Mouse (Mus musculus) macrophage (primary cell): ENCODE results near the gene Iffo1. TPM values are rescaled to one million over a fixed set of nuclear protein-coding genes. Genes with fewer than 3 reads are reported as not detected.

Source experiments
- H3K27ac ChIP-seq: fragments of 350-480 bp; formaldehyde crosslinking; 2 replicates; pipeline ENCODE4 v1.9.0; 2021
- H3K36me3 ChIP-seq: fragments of 350-480 bp; formaldehyde crosslinking; 2 replicates; pipeline ENCODE4 v1.9.0; 2021; ENCODE audit errors: inconsistent target
- H3K4me3 ChIP-seq: fragments of 350-480 bp; formaldehyde crosslinking; 2 replicates; pipeline ENCODE4 v1.9.0; 2021; ENCODE audit errors: inconsistent target
- H3K79me2 ChIP-seq: fragments of 350-480 bp; formaldehyde crosslinking; 2 replicates; pipeline ENCODE4 v1.9.0; 2021; ENCODE audit errors: inconsistent target
- WGBS: methylation state at CpG from one replicate; pipeline ENCODE4 v1.1.7; 2026; ENCODE audit warnings: inconsistent platforms; ENCODE audit not compliant: missing documents; 5-methylcytosine and 5-hydroxymethylcytosine counted together
- polyA plus RNA-seq: library from polyadenylated mRNA; stranded (reverse); fragments of 250-400 nt; gene quantifications from 3 replicates; pipeline ENCODE4 v1.2.4, GENCODE M21; 2018; ENCODE audit warnings: inconsistent platforms

The Iffo1 gene
- polyA plus RNA-seq, 1 experiment from 2014 or later, result 18.2 TPM

- 92% methylated on average over 5 of the region's 5 CpGs for WGBS
- Histone ChIP-seq H3K4me3 (no peak overlapping the region), H3K27ac (no peak overlapping the region), H3K79me2 (no peaks in the 10 kb centered on the region), H3K36me3 (peaks cover 12% of the 10 kb centered on the region; the same call in 1 of the 2 replicates)
Measured at GRCm38 (mm10) chr6:125175469-125175868, 30.4 kb downstream of the Iffo1 start.

DNA sequence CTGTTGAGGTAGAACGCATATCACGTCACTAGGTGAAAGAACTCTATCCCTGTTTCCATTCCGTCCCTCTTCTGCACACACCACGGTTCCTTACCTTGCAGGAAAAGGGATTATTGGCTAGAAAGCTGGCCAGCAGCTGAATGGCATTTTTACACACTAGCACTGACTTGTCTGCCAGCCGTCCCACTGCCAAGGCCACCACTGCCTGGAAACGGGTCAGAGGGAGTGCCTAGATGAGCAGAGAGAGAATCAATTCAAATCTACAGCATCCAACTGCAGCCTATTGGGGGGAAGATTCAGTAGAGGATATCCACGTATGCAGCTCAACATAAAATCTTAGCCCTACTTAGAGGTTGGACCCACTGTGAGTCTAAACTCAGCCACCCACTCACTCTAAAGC is 34.6 kb downstream of the Iffo1 start:
- no peak overlapping the region for H3K4me3 ChIP-seq
- 97% methylated on average over 7 of the region's 7 CpGs for WGBS
- H3K79me2 ChIP-seq, result no peaks in the 10 kb centered on the region
- no peak overlapping the region for H3K27ac ChIP-seq
- peaks cover 6% of the 10 kb centered on the region; the same call in 1 of the 2 replicates for H3K36me3 ChIP-seq

GRCm38 (mm10) chr6:125182133-125182532 is 37.1 kb downstream of the Iffo1 start:
- no peak overlapping the region for H3K4me3 ChIP-seq
- peaks cover 3% of the 10 kb centered on the region; the same call in 1 of the 2 replicates for H3K79me2 ChIP-seq
- 85% methylated on average over 4 of the region's 5 CpGs for WGBS
- H3K36me3 ChIP-seq, result no peaks in the 10 kb centered on the region; the same call in 1 of the 2 replicates
- no peak overlapping the region for H3K27ac ChIP-seq

DNA sequence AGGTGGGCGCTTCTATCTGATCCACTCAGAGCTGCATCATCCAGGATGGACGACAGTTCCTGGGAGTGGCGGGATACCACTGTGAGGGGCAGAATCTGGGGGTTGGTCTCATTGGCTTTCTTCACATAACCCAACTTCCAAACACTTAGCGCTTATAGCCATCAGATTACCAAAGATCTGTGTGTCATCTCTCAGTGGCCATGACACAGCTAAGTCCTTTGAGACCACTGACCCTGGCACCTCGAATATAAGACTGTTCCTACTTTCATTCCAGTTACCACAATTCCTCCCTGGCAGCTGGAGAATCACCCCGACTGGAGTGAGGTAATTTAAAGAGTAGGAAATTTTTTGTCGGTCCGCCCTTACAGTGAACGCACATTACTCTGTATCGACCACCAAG is 41.2 kb downstream of the Iffo1 start:
- Histone ChIP-seq H3K79me2 (peaks cover 44% of the 10 kb centered on the region), H3K36me3 (no peaks in the 10 kb centered on the region; the same call in 1 of the 2 replicates), H3K27ac (no peak overlapping the region), H3K4me3 (no peak overlapping the region)
- 97% methylated on average over 10 of the region's 10 CpGs for WGBS

GRCm38 (mm10) chr6:125190816-125191215 is 45.8 kb downstream of the Iffo1 start:
- Histone ChIP-seq H3K79me2 (peaks cover 60% of the 10 kb centered on the region), H3K4me3 (peak overlapping the region; percentile 91), H3K27ac (peak overlapping the region; percentile 75), H3K36me3 (peaks cover 8% of the 10 kb centered on the region; the same call in 1 of the 2 replicates)

- peaks cover 8% of the 10 kb centered on the region; the same call in 1 of the 2 replicates for H3K36me3 ChIP-seq
- H3K4me3 ChIP-seq, result peak within 1 kb of the TSS; percentile 91
- peaks cover 60% of the 10 kb centered on the region for H3K79me2 ChIP-seq
- WGBS, result 4% methylated on average over 44 of the region's 54 CpGs
- peak within 1 kb of the TSS; percentile 94 for H3K27ac ChIP-seq
Measured at GRCm38 (mm10) chr6:125191332-125192015, 46.4 kb downstream of the Iffo1 start, which contains the start of the genes Ncapd2 and Mrpl51. TSS of gene Ncapd2 (minus strand) at chr6:125191701. TSS of gene Mrpl51 (plus strand) at chr6:125191801.

GRCm38 (mm10) chr6:125192016-125192714 is 47.1 kb downstream of the Iffo1 start:
- Histone ChIP-seq H3K36me3 (peaks cover 8% of the 10 kb centered on the region; the same call in 1 of the 2 replicates), H3K4me3 (peak overlapping the region; percentile 91), H3K27ac (peak overlapping the region; percentile 94), H3K79me2 (peaks cover 56% of the 10 kb centered on the region)
- WGBS, result under 1% methylated on average over 32 of the region's 34 CpGs

DNA sequence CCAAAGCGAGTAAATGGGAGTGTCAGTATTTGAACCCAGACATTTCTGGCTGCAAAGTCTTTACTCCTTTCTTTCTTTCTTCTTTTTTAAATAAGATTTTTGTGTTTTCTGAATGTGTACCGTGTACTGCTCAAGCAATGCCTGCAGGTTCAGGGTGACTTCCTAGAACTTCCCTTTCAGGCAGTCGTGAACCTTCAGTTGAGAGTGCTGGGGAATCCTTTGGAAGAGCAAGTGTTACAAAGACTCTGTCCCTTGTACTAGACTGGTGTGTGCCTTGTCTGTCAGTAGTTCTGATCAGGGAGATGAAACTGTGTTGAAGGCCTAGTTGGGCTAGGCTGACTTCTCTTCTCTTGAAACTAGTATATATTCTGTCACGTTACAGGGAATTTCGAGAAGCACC is 47.8 kb downstream of the Iffo1 start:
- Histone ChIP-seq H3K4me3 (peak overlapping the region; percentile 91), H3K27ac (peak overlapping the region; percentile 94), H3K36me3 (peaks cover 8% of the 10 kb centered on the region; the same call in 1 of the 2 replicates), H3K79me2 (peaks cover 49% of the 10 kb centered on the region)
- WGBS, result 30% methylated on average over 5 of the region's 5 CpGs

DNA sequence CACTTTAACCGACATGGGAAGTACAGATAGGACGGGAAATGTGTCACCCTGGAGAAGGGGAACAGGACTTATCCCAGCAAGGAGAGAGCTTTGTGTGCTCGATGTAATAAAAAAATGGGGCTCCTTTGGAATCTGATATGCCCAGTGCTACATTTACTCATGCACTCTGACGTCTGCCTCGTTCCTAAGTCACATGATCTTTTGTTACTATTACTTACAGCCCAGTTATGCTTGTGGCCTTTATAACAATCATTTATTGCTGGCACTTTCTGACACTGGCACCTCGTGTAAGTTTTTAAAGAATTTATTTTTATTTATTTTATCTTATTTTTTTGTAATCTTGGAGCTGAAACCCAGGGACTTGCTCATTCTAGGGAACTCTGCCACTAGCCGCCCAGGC is 48.3 kb downstream of the Iffo1 start:
- Histone ChIP-seq H3K36me3 (peaks cover 8% of the 10 kb centered on the region; the same call in 1 of the 2 replicates), H3K27ac (peak overlapping the region; percentile 4), H3K79me2 (peaks cover 44% of the 10 kb centered on the region), H3K4me3 (peak overlapping the region; percentile 91; the same call in 1 of the 2 replicates)
- 48% methylated on average over 6 of the region's 7 CpGs for WGBS

DNA sequence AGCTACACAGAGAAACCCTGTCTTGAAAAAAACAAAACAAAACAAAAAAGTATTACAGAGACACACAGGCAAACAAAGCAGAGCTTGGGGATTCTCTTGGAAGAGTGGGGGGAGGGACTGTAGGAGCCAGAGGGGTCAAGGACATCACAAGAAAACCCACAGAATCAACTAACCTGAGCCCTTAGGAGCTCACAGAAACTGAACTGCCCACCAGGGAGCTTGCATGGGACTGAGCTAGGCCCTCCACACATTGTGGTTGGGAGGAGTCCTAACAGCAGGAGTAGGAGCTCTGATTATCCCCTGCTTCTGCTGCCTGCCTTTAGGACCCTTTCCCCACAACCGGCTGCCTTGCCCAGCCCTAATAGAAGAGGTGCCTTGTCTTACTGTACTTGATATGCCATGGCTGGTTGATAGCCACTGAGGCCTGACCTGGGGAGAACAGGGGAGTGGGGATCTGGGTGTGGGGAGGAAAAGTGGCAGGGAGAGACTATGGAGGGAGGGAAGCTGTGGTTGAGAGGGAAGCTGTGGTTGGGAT is 50.6 kb downstream of the Iffo1 start:
- no peak overlapping the region for H3K4me3 ChIP-seq
- 86% methylated on average over 1 of the region's 1 CpGs for WGBS
- H3K27ac ChIP-seq, result no peak overlapping the region
- peaks cover 22% of the 10 kb centered on the region for H3K79me2 ChIP-seq
- H3K36me3 ChIP-seq, result peaks cover 8% of the 10 kb centered on the region; the same call in 1 of the 2 replicates

- 86% methylated on average over 3 of the region's 3 CpGs for WGBS
- Histone ChIP-seq H3K27ac (no peak overlapping the region), H3K79me2 (peaks cover 15% of the 10 kb centered on the region), H3K4me3 (no peak overlapping the region), H3K36me3 (peaks cover 8% of the 10 kb centered on the region; the same call in 1 of the 2 replicates)
Measured at GRCm38 (mm10) chr6:125196301-125196700, 51.3 kb downstream of the Iffo1 start.

DNA sequence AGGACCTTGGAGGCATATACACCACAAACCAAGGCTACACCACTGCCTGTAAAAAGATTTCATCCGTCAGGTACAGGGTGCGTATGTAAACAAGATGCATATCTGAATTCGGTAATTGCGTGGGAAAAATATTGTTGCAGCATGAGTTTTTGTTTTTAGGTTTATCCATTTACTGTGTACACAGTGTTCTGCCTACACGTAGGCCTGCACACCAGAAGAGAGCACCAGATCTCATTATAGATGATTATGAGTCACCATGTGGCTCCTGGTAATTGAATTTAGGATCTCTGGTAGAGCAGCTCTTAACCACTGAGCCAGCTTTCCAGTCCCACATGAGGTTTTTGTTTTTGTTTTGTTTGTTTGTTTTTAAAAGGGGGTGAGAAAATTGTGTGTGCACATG is 52.1 kb downstream of the Iffo1 start:
- Histone ChIP-seq H3K79me2 (peaks cover 14% of the 10 kb centered on the region), H3K27ac (no peak overlapping the region), H3K4me3 (no peak overlapping the region), H3K36me3 (peaks cover 8% of the 10 kb centered on the region; the same call in 1 of the 2 replicates)
- 91% methylated on average over 4 of the region's 5 CpGs for WGBS

- no peak overlapping the region for H3K4me3 ChIP-seq
- H3K79me2 ChIP-seq, result no peaks in the 10 kb centered on the region
- WGBS, result 100% methylated on average over 1 of the region's 1 CpGs
- no peak overlapping the region for H3K27ac ChIP-seq
- H3K36me3 ChIP-seq, result no peaks in the 10 kb centered on the region
Measured at GRCm38 (mm10) chr6:125210436-125210835, 65.4 kb downstream of the Iffo1 start.
